Mouse (Mus musculus): ENCODE data around the gene Tbc1d9. TPM values are rescaled to one million over a fixed set of nuclear protein-coding genes. Genes with fewer than 3 reads are reported as not detected.

The Tbc1d9 gene
- 10 to 100 TPM; 30.5 to 77.0 (median 60.9) TPM for total RNA-seq (2018; cell fraction: chromatin; rRNA removed)
- 10 to 100 TPM; 40.0 to 66.0 (median 47.5) TPM for total RNA-seq (2018; cell fraction: cytosol; rRNA removed)
- 100 to 1,000 TPM in 2 of 26 experiments, 10 to 100 TPM in 24; 44.0 to 112 (median 68.3) TPM for total RNA-seq (2018; cell fraction: nucleus; rRNA removed)
- polyA plus RNA-seq (2018) = 25.9 to 34.3 TPM (median 30.4 TPM) in 3 replicates

- peaks cover 43% of the 10 kb centered on the region for H3K79me2 ChIP-seq (ENCODE audit: inconsistent target)
- no peaks in the 10 kb centered on the region for H3K36me3 ChIP-seq (ENCODE audit: inconsistent target)
- H3K27ac ChIP-seq = peak within 1 kb of the TSS; percentile 68
- peak within 1 kb of the TSS; percentile 60 for H3K4me3 ChIP-seq (ENCODE audit: inconsistent target)
- 2% methylated on average over 63 of the region's 63 CpGs for WGBS (ENCODE audit: missing documents)
Observed at GRCm38 (mm10) chr8:83165235-83165930, at the start of gene Tbc1d9. Gene Tbc1d9 (plus strand): TSS chr8:83165352.

DNA sequence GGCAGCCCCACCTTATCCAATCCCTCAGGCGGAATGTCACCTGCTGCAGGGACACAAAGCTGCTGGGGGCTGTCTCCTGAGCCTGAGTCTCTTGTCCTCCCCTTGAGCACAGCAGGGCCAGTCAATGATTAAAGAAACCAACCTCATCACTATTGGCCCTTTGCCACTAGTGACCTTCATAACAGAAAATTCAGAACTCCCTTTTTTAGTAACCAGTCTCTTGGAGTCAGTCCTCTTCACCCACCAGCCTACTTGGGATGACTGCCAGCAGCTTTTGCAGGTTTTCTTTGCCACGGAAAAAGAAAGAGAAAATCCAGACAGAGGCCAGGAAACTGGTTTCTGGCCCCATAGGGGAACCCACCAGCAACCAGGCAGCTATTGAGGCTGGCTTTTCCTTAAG, 30.1 kb upstream of the Tbc1d9 start:
- Histone ChIP-seq H3K79me2 (ENCODE audit: inconsistent target) (no peaks in the 10 kb centered on the region), H3K4me3 (ENCODE audit: inconsistent target) (no peak overlapping the region), H3K36me3 (ENCODE audit: inconsistent target) (no peaks in the 10 kb centered on the region), H3K27ac (no peak overlapping the region)
- WGBS (ENCODE audit: missing documents) = 63% methylated on average over 2 of the region's 2 CpGs

DNA sequence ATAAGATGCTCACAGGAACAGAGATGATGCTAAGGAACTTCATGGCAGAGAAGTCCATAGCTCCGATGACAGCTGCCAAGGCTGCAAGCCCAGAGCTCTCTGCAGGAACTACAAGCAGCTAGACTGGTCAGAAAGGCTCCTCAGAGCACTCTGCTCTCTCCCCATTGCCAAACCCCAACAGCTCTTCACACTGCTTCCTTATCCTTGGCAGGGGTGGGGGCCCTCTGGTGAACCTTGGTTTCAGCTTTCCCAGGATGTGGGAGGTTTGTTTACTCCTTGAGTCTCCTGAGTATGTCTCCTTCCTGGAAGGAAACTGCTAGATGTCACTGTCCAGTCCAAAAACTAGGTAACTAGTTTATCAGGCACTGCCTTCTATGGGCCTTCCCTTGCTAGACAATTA, 25.1 kb upstream of the Tbc1d9 start:
- WGBS (ENCODE audit: missing documents) = 30% methylated on average over 1 of the region's 1 CpGs
- Histone ChIP-seq H3K27ac (peak overlapping the region; percentile 95), H3K4me3 (ENCODE audit: inconsistent target) (no peak overlapping the region), H3K36me3 (ENCODE audit: inconsistent target) (no peaks in the 10 kb centered on the region), H3K79me2 (ENCODE audit: inconsistent target) (no peaks in the 10 kb centered on the region)

DNA sequence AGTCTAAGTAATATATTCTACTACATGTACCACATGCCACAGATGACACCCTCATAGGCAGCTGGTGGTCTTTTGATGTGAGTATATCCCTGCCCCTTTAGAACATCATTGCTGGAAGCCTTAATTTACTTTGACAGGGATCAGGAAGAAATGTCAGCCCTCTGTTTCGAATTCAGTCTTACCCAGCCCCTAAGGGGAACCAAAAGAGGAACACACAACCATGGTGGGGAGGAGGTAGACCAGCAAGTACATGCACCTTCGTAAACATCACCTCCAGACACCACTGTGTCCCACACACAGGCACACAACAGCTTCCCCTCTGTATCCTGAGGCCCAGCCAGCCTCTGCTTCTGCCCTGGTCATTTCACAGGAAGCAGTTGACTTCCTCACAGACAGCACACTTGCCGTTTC, 24.4 kb upstream of the Tbc1d9 start:
- WGBS (ENCODE audit: missing documents) = 0% methylated on average over 3 of the region's 3 CpGs
- Histone ChIP-seq H3K79me2 (ENCODE audit: inconsistent target) (no peaks in the 10 kb centered on the region), H3K36me3 (ENCODE audit: inconsistent target) (no peaks in the 10 kb centered on the region), H3K27ac (peak overlapping the region; percentile 95), H3K4me3 (ENCODE audit: inconsistent target) (no peak overlapping the region)

DNA sequence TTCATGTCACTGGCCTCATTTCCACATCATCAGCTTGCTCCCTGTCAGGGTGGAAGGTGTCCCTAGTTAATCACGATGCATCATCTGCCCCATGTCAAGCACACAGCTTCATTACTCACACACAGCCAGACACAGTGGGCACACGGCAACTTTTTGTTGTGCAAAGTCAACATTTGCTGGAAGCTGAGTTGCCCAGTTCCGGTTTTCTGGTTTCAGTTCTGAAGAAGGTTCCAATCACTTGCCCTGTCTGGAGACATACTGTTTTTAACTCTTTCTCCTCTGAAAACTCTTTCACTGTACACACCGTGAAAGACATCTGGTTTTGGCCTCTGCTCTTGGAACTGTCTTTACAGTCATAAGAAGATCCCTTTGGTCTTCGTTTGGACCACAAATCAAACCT, 23.8 kb upstream of the Tbc1d9 start:
- H3K27ac ChIP-seq = peak overlapping the region; percentile 95
- 6% methylated on average over 5 of the region's 5 CpGs for WGBS (ENCODE audit: missing documents)
- H3K4me3 ChIP-seq (ENCODE audit: inconsistent target) = no peak overlapping the region
- H3K79me2 ChIP-seq (ENCODE audit: inconsistent target) = no peaks in the 10 kb centered on the region
- H3K36me3 ChIP-seq (ENCODE audit: inconsistent target) = no peaks in the 10 kb centered on the region

DNA sequence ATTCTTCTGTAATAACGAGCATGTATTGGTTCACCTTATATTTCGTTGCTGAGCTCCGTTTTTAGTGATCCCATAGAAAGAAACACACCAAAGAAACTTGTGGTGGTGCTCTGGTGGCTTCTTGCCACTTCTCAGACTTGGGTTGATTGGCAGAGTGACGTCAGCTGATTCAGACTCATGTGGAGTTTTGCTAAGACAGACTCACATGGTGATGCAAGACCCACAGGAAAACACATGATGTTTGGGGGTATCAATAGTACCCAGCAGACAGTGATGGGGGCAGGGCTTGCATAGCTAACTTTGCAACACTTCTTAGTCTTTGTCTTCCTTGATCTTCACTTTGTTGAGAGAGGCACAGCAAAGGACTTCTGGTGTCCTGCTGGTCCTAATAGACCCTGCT, 20.6 kb upstream of the Tbc1d9 start:
- Histone ChIP-seq H3K4me3 (ENCODE audit: inconsistent target) (no peak overlapping the region), H3K36me3 (ENCODE audit: inconsistent target) (no peaks in the 10 kb centered on the region), H3K79me2 (ENCODE audit: inconsistent target) (no peaks in the 10 kb centered on the region), H3K27ac (peak overlapping the region; percentile 55)
- WGBS (ENCODE audit: missing documents) = 83% methylated on average over 4 of the region's 4 CpGs

GRCm38 (mm10) chr8:83145421-83145820, 19.7 kb upstream of the Tbc1d9 start:
- no peaks in the 10 kb centered on the region for H3K36me3 ChIP-seq (ENCODE audit: inconsistent target)
- no peak overlapping the region for H3K4me3 ChIP-seq (ENCODE audit: inconsistent target)
- H3K27ac ChIP-seq = peak overlapping the region; percentile 17; the same call in 1 of the 2 replicates
- WGBS (ENCODE audit: missing documents) = 83% methylated on average over 3 of the region's 3 CpGs
- no peaks in the 10 kb centered on the region for H3K79me2 ChIP-seq (ENCODE audit: inconsistent target)

DNA sequence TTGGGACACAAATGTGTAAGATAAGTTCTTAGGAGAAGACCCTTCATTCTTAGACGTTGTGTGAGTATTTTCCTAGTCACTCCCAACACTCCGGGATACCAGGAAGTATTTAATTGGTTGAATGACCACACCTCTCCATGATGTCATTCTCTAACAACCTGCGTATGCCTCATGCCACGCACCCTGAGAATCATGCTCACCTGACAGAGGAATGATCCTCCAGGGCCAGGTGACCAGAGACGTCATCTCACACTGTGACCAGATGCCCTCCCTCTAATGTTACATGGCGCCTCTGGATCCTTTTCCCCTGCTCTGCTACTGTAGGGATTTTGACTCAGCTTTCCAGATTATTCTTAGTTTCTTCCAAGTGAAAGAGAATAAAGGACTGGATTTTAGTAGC, 16.0 kb upstream of the Tbc1d9 start:
- Histone ChIP-seq H3K36me3 (ENCODE audit: inconsistent target) (no peaks in the 10 kb centered on the region), H3K4me3 (ENCODE audit: inconsistent target) (no peak overlapping the region), H3K79me2 (ENCODE audit: inconsistent target) (no peaks in the 10 kb centered on the region), H3K27ac (no peak overlapping the region)
- WGBS (ENCODE audit: missing documents) = 92% methylated on average over 6 of the region's 6 CpGs

DNA sequence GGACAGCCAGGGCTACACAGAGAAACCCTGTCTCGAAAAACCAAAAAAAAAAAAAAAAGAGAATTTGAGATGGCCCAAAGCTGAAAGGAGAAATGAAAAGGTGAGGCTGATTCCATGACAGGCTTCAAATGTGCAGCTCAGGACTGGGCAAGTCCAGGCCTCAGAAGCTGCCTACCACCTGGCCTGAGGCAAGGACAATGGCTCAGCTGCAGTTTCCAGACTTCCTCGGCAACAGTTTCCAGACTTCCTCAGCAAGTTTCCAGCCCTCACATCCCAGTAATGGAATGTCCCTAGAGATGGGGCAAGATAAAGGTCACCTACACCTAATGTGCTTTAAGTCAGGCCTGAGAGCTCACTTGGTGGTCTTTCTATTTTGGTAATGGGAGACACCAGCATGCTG, 13.1 kb upstream of the Tbc1d9 start:
- H3K4me3 ChIP-seq (ENCODE audit: inconsistent target) = no peak overlapping the region
- no peaks in the 10 kb centered on the region for H3K36me3 ChIP-seq (ENCODE audit: inconsistent target)
- no peaks in the 10 kb centered on the region for H3K79me2 ChIP-seq (ENCODE audit: inconsistent target)
- 43% methylated on average over 1 of the region's 2 CpGs for WGBS (ENCODE audit: missing documents)
- H3K27ac ChIP-seq = no peak overlapping the region

DNA sequence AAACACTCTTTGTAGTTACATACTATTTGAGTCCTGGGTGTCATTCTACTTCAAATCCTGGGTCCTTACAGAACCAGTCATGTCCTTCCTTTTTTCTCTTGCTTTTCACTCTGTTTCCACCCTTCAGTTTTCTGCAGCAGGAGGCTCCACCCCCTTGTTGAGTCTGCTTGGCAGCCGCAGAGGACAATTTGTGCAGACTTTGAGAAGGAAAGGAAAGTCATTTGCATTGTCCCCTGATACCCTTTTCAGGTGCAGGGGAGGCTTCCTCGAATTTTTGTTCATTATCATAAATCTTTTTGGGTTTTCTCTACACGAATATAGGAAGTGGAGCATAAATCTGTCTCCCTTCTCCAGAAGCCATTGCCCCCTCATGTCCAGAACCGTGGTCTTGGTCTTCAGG, 12.7 kb upstream of the Tbc1d9 start:
- WGBS (ENCODE audit: missing documents) = 12% methylated on average over 4 of the region's 4 CpGs
- Histone ChIP-seq H3K79me2 (ENCODE audit: inconsistent target) (no peaks in the 10 kb centered on the region), H3K27ac (no peak overlapping the region), H3K36me3 (ENCODE audit: inconsistent target) (no peaks in the 10 kb centered on the region), H3K4me3 (ENCODE audit: inconsistent target) (no peak overlapping the region)

- no peak overlapping the region for H3K27ac ChIP-seq
- H3K4me3 ChIP-seq (ENCODE audit: inconsistent target) = no peak overlapping the region
- no peaks in the 10 kb centered on the region for H3K36me3 ChIP-seq (ENCODE audit: inconsistent target)
- WGBS (ENCODE audit: missing documents) = 82% methylated on average over 4 of the region's 4 CpGs
- H3K79me2 ChIP-seq (ENCODE audit: inconsistent target) = no peaks in the 10 kb centered on the region
Observed at GRCm38 (mm10) chr8:83155110-83155509, 10.0 kb upstream of the Tbc1d9 start.

GRCm38 (mm10) chr8:83158971-83159370, 6.2 kb upstream of the Tbc1d9 start:
- Histone ChIP-seq H3K4me3 (ENCODE audit: inconsistent target) (no peak overlapping the region), H3K27ac (no peak overlapping the region), H3K79me2 (ENCODE audit: inconsistent target) (no peaks in the 10 kb centered on the region), H3K36me3 (ENCODE audit: inconsistent target) (no peaks in the 10 kb centered on the region)
- 43% methylated on average over 3 of the region's 3 CpGs for WGBS (ENCODE audit: missing documents)

DNA sequence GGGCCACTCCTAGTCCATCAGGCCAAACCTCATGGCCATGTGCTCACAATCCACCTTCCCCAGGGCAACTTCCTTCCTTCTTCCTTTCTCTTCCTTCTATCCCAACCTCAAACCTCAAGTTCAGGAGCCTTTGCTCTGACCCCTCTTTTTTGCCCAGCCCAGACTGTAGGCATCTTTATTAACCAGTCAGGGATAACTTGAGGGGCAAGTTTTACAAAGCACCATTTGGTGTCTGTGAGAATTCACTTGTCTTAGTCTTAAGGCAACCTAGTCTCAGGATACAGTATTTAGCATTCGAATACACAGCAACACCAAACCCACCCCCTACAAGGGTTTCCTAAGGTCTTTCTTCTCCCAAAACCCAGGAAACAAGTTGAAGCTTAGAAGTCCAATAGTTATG, 5.5 kb upstream of the Tbc1d9 start:
- H3K79me2 ChIP-seq (ENCODE audit: inconsistent target) = no peaks in the 10 kb centered on the region
- H3K4me3 ChIP-seq (ENCODE audit: inconsistent target) = no peak overlapping the region
- no peak overlapping the region for H3K27ac ChIP-seq
- 100% methylated on average over 1 of the region's 1 CpGs for WGBS (ENCODE audit: missing documents)
- H3K36me3 ChIP-seq (ENCODE audit: inconsistent target) = no peaks in the 10 kb centered on the region

- H3K4me3 ChIP-seq (ENCODE audit: inconsistent target) = no peak overlapping the region
Observed at GRCm38 (mm10) chr8:83160613-83161012, 4.5 kb upstream of the Tbc1d9 start.

DNA sequence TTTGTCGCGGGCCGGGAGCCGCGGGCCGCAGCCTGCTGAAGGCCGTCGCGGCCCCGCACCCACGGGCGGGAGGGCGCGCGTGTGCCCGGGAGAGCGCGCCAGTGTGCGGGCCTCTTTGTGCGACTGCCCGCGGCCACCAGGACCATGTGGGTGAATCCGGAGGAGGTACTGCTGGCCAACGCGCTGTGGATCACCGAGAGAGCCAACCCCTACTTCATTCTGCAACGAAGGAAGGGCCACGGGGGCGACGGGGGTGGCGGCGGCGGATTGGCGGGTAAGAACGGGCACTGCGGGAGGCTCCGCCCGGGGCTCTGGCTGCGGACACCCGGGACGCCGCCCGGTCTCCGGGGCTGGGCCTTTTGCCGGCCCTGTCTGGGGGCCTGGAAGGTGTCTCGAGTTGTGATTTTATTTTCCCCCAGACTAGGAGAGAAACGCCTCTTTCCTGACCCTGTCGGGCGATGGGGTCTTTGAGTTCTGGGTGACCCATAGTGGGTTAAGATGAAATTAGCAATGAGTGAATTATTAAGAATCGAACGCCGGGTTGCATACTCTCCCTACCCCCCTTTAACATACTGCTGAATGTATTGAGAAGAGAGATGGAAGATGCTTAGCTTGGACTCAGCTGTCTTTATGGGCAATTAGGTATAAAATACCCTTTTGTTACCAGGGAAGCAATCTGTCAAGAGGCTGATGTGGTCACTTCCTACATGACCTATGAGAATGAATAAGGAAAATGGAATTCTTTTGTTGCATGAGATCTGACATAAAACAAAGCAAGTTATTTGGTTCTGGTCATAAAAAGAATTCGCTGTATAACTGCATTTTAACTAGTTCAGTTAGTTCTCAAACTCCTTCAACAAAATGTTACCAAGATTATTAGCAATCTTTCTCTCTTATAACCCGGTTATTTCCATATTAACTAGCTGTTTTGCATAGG, 1.0 kb downstream of the Tbc1d9 start, which contains the start of gene Gm10645:
TSS of gene Gm10645 (minus strand) at position 240 of the 937 bp plus-strand sequence.
- Histone ChIP-seq H3K36me3 (ENCODE audit: inconsistent target) (no peaks in the 10 kb centered on the region), H3K79me2 (ENCODE audit: inconsistent target) (peaks cover 52% of the 10 kb centered on the region), H3K4me3 (ENCODE audit: inconsistent target) (peak within 1 kb of the TSS; percentile 60), H3K27ac (peak within 1 kb of the TSS; percentile 68)
- WGBS (ENCODE audit: missing documents) = 6% methylated on average over 37 of the region's 54 CpGs

More at GRCm38 (mm10) chr8:83160613-83161012, 4.5 kb upstream of the Tbc1d9 start:
- 87% methylated on average over 2 of the region's 2 CpGs for WGBS (ENCODE audit: missing documents)
- no peak overlapping the region for H3K27ac ChIP-seq
- H3K79me2 ChIP-seq (ENCODE audit: inconsistent target) = no peaks in the 10 kb centered on the region
- no peaks in the 10 kb centered on the region for H3K36me3 ChIP-seq (ENCODE audit: inconsistent target)

Measured in macrophage (primary cell).